Mouse (Mus musculus) left cerebral cortex, adult 9 months (tissue): ENCODE measurements around the gene Etv4.

Experiments
- DNase-seq, 2 experiments: peaks; one replicate each; pipeline ENCODE4 v3.0.0; 2022; ENCODE audit warnings: low spot score in 2 of 2

Etv4 gene

DNA sequence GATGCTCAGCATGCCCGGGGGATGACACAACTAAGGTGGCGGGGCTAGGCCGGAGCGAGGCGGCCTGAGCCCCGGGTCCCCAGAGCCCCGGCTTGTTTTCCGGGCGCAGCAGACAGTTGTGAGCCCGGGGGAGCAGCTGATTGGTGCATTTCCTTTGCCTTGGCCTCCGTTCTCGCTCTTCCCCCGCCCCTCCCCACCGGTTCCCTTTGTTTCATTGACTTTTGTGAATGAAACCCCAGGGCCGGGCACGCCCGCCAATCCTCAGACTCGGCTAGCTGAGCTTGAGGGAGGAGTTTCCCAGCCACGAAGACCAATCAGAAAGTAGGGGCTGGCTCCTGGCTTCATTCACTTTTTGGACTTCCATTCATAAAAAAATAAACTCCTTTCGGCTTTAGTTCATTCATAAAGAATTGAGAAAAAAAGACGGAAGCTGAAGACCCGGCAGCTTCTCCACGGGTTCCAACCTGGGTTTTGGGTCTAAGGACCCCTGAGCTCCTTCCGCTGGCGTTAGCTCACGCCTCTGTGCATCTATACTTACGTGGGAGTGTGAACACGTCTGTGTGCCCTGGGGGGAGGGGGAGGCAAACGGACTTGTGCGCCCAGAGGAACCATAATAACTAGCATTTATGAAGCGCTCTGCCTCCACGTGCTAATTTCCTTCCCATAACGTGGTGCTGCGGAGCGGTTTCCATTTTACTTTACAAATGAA, at the start of gene Etv4:
Etv4 (minus strand) TSS at position 229 of the 709 bp plus-strand sequence.
- DNase-seq = peak; percentile 80 to 89

DNA sequence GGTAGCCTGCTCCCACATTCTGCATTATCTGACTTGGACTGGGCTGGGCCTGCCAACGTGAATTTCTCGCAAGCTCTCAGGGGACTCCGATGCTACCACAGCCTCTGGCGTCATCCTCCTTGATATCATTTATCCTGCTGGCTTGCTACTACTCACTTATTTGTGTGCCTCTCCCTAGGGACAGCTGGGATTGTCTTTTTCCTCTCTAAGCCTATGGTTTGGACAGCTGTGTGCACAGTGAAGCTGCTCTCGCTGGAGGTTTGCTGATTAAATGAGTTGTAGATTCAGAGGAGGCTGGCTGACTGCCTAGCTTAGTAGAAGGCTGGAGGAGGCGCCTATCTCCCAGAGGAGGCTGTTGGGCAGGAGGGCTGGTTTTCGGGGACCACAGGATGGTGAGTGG, 46.8 kb upstream of the Etv4 start:
- DNase-seq = peak in 1 of 2 experiments; percentile 60

DNA sequence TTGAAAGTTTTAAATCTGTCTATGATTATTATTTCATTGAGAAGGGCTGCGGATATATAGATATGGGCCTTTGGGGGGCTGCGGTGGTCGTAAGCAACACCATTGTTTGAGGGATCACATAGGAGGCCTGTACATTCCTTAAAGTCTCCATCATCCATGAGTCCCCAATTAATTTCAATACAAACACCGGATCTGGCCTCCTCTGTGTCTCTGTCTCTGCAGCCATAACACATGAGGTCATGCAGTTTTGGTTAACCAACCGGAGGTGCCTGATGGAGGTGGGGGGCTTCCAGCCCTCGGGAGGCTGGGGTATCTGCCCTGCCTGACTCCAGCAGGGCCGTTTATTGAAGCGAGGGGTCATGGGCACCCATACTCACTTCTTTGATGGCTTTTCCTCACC, 45.4 kb upstream of the Etv4 start:
- no peak for DNase-seq

DNA sequence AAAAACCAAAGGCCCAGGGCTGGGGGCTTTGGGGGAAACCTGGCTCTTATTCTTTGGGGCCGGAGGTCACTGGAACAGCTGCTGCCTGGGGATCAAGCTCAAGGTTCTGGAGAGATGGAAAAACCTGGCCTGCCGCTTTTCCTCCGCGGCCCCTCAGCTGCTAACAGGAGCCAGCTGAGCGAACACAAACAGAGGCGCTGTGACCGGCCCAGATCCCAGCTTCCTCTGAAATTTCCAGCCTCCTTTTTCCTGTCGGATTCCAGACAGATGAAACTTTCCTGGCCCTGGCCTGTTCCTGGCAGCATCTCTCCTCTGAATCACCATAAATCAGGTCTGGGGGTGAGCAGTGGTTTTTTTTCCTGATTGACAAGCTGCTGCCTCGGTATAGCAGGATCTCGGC, 44.9 kb upstream of the Etv4 start:
- DNase-seq = no peak

DNA sequence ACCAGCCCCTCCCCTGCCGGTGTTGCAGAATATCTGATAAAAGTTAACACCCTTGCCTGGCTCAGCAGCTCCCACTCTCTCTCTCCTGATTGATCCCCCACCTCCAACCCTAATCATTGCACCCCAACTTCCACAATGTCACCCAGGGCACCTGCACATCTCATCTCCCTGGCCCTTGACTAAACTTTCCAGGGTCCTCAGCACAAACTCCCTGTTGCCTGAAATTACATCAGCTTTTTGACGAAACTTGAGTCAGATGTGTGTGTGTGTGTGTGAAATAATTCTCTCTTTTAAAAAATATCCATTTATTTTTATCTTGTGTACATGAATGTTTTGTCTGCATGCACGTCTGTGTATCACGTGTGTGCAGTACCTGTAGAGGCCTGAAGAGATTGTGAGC, 43.5 kb upstream of the Etv4 start:
- DNase-seq = no peak

DNA sequence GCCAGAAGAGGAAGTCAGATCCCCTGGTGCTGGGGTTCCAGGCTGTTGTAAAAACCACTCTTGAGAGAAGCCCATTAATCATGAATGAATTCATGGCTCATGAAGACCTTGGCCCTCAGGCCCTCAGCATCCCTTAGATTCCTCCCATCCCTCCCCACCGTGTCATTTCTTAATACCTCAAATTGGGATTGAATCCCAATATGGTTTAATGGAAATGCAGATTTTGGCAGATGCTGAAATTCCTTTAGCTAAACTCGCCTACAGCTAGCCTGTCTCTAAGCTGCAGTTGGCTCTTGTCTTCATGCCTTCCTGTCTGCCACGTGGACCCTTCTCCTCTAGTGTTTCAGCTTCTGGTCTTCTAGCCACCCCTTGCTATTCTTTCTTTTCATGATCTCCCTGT, 38.0 kb upstream of the Etv4 start:
- DNase-seq = no peak

DNA sequence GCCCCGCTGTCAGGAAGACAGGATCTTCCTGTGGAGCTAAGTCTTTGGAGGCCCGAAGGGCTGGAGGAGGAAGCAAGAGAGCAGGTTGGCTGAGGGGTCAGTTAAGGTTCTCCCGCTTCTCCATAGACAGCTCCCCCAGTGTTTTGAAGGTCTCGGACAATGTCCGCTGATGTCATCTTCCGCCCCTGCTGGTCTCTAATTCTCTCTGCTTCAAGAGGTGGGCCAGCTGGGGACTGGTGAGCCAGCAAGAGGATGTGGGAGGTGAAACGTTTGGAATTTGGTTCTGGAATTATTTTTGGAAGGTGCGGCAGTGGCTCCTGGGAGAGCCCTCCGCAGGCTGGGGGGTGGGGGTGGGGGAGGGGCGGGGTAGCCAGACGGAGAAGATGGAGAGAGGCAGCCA, 35.7 kb upstream of the Etv4 start:
- DNase-seq = no peak

DNA sequence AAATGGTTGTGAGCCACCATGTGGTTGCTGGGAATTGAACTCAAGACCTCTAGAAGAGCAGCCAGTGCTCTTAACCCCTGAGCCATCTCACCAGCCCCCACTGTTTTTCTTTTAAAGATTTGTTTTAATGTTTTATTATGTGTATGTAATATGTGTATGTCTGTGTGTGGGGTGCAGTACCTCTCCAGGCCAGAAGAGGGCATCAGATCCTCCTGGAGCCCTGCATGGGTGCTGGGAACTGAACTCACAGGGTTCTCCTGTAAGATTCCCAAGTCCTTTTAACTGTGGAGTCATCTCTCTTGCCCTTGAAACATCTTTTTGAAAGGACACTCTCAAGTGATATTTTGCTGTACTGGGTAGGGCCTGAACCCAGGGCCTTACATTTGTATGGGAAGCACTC, 34.7 kb upstream of the Etv4 start:
- DNase-seq = no peak

DNA sequence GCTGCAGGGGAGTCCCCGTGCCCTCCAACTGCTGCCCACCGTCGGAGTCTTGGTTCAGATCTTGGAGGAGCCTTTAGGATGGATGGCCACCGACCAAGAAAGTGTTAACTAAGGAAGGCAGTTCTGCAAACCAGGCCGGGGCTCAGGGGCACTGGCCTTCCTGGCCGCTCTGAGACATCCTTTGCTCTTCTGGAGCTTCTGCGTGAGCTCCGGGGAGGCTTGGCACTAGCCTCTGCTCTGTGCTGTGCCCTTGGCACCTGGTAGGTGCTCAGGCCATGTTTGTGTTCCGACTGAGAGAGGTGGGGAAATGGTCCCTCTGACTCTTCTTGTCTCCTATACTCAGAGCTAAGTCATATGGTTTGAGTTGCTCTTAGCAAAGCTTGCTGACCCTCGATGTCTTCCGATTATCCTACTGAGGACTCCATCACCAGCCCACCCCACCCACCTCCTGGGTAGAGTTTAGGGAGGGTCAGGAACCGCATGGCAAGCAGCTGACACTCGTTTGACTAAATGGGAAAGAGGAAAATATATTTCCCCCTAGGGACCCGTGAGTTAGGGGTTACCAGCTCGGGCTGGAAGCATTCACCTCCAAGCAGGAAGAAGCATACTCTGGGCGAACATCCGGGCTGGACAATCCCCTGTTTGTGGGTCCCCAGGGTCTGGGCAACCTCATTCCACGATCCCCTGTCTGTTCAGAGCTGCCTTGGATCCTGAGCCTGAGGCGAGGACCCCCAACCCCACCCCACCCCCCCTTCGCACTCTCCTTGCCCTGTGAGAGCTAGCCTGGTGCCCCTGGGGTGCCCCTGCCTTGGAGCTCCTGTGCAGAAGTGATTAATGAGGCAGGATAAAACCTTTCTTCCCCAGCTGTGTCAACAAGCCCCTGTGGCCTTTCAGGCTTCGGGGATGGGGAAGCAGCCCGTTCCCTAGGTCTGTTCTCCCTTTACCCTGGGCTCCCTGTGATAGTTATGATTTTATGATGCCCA, 30.2 kb upstream of the Etv4 start:
- no peak for DNase-seq

DNA sequence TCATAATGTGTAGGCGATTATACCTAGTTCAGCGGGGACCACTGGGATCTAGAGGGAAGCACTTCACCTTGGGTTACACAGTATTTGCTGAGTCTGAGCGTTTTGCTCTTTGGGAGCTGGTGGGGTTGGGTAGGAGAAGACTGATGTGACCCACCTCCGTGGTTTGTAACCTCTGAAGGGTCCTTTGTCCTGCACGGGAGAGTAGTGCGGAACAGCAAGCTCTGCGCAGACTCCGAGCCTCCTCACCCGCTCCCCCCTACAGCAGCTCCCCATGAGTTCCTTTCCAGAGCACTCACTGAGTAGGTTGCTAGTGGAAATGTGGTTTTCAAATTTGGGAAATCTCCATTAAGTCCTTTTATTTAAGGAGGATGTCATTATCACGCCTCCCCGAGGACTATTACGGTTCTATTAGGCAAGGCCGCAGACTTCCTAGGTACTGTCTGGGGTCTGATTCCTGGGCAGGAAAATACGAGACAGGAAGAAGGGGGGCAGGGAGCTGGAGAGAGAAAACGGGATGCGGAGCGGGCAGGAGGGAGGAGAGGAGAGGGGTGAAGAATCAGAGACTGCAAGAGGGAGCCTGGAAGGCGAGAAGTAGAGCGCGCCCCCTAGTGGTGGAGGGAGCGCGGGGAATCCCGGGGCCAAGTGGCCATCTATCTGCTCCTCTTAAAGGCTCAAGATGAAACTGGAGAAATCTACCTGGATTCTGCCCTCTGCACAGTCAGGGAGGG, 29.4 kb upstream of the Etv4 start:
- peak in 1 of 2 experiments; percentile 79 for DNase-seq

DNA sequence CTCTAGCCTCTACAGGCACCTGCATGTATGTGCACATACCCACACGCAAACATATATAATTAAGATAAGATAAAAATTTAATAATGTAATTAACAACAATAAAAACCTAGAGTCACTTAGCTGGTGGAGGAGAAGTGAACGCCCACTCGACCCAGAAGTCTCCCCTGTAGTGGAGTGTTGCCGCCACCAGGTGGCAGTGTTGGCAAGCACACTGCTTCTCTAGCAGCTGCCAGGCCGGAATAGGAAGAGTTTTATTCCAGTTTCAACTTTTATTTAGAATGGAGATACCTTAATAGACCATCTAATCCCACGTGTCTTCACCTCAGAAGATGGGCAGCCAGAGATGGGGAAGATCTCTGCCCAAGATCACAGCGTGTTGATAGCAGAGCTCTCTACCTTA, 28.1 kb upstream of the Etv4 start:
- peak; percentile 49 to 89 for DNase-seq

DNA sequence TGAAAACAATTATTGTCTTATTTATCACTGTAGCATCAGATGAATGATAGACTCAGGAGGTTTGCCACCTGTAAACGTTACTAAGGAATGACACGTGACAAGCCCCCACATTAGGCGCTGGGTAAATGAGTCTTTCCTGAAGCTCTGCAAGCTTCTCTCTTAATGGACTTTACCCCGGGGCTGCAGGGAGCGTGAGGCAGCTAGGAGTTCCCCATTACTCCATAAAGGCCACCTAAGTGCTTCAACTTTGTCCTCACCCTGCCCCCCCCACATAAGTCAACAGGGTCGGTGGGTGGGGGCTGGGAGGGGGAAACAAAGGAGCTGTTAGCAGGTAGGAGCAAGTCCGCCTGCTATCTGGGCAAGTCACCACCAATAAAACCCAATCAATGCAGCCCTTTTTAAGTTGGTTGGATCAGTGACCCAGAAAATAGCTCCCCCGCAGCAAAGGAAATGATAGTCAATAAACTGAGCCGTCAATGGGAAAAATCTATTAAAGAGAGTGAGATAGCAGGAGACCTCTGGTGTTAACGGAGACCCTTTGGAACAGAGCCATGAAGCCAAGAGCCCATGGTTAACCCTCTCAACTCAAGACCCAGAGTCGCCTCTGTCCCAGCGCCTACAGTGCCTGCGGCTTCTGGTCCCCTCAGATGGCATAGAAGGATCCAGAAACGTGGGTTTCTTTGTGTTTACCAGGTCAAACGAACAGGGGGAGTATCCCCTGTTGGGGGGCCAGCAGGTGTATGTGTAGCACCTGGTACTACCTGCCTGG, 24.1 kb upstream of the Etv4 start:
- no peak for DNase-seq

DNA sequence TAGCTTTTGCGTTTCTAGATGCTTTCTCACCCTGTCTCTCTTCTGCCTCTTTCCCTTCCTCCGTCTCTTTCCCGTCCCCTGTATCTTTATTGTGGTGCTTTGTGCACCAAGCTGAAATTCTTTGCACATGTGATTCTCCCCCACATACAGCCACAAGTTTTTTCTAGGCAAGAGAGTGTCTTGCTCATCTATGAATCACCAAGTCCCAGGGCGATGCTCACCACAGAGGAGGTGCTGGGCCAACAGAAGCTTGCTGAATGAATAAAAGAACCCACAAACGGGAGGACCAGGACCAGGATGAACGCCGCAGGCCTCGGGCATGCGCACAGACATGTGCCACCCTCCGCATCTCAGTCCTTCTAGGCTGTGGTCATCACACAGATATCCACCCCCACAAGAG, 22.1 kb upstream of the Etv4 start:
- DNase-seq = peak in 1 of 2 experiments; percentile 57

DNA sequence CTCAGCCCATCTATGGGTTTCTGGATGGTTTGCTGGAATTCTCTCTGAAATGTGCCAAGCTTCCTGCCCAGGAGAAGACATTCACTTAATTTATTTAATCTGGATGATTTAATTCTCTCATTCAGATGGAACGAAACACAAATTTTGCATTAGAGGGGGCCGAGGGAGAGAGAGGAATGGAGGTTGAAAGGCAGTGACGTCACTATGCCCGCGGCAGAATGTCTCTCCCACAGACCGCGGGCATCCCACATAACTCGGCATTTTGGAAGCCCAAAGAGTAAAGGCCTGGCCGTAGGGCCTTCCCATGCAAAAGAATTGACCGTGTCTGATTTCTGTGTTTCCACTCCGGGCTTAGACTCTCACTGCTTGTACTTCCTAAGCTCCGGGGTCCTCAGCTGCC, 21.6 kb upstream of the Etv4 start:
- no peak for DNase-seq

DNA sequence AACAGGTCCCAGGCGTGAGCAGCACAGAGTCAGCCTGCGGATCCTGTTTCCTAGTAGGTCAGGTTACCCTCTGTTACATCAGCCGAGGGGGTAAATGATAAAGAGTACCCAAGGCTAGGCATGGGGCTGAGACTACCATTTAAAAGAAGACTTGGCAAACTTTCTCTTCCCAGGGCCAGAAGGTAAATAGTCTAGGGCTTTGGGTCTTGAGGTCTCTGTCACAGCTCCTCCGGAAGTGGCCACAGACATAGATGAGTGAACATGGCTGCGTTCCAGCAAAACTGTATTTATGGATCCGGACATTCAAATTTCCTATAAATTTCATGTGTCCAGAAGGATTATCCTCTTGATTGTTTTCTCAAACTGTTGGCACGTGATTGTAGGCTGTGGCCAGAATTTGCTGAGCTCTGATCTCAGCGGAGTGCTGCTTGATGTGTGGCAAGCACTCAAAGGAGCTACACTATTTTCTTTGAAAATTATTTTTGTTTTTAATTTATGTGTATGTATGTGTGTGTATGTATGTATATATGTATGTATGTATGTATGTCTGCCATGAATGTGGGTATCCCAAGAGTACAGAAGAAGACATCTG, 20.0 kb upstream of the Etv4 start:
- DNase-seq = no peak

DNA sequence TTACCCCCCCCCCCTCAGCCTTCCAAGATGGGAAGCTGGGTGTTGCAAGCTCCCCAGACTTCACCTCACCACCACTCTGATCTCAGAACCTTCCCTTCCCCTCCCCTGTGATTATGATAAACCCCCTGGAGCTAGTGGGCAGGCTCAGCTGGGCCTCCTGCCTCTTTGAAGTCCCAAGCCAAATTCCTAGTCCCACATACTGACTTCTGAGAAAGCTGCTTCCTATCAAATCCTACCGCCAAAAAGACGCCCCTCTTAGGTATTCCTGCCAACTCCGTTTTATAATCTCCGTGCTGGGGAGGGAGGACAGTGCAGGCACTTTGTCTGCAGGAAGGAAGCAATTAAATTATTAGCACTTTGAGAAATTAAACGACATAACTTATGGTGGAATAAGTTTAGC, 16.2 kb upstream of the Etv4 start:
- no peak for DNase-seq

DNA sequence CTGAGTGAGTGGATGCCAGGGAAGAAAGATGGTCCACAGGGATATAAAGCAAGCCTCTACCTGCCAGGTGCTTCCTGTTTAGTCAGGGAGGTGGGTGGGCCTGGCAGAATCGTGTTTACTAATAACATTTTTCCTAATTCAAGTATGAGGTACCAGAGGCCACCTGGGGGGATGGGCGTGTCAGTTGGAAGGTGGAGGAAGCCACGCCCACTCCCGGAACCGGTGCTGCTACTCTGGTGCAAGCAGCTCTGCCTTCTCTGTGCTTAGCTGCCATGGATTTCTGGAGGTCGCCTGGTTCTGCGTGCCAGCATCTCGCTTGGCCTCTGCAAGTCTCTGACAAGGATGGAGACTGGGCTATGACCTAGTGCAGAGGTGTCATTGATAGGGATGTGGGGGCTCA, 12.9 kb upstream of the Etv4 start:
- no peak for DNase-seq

DNA sequence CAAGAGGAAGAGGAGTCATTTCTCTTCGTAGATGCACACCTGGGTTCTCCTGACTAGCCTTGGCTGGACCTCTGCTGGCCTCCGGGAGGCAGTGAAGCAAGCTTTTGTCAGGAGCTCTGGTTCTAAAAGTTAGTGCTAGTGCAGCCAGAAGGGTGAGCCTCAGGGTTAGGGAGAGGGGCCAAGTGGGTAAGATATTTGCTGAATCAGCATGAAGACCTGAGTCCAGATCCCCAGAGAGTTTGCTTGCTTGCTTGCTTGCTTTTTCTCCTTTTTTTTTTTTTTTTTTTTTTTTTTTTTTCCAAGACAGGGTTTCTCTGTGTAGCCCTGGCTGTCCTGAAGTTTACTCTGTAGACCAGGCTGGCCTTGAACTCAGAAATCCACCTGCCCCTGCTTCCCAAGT, 12.2 kb upstream of the Etv4 start:
- no peak for DNase-seq

DNA sequence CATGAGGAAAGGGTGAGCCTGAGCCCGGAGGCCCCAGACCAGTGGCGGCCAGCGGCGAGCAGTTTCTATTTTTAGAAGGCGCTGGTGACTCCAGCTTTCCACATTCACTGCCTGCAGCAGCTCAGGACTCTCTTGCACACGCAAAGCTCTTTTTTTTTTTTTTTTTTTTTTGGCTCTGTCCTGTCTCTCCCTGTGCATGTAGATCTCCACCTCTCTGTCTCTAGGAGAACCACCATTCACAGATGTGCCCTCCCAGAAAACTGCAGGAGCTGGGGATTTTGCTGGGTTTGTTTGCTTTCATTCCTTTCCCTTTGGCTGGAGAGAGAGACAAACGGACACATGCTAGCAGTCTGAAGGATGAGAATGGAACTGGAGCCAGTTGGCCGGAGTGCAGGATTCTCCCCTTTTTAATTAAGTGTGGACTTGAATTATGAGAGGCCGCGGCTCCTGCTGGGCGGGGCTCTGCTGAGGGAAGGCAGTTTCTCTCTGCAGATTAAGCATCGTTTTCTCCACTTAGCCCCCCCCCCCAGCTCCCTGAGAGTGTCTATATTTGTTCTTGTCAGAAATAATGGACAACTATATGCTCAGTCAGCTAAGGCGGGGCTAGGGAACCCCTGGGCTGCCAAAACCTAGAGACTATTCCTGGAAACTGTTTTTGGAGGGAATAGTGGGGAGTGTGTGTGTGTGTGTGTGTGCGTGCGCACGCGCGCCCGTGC, 5.8 kb upstream of the Etv4 start:
- no peak for DNase-seq

DNA sequence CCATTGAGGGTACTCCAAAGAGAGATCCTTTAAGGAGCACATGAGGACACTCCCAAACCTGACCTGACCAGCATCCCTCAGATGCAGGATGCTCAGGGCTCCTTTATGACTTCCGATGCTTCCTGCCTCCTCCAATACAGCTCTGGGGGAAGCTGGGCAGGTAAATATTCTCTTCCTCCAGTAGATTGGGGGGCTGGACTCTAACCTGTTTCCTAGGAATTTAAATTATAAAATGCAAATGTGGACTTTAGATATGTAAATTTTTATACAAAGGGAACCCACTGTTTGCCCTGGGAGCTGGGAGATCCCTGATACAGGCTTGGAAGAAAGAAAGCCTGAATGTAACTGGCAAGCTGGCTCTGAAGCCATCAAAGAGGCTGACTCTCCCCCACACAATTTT, 2.3 kb upstream of the Etv4 start:
- no peak for DNase-seq

DNA sequence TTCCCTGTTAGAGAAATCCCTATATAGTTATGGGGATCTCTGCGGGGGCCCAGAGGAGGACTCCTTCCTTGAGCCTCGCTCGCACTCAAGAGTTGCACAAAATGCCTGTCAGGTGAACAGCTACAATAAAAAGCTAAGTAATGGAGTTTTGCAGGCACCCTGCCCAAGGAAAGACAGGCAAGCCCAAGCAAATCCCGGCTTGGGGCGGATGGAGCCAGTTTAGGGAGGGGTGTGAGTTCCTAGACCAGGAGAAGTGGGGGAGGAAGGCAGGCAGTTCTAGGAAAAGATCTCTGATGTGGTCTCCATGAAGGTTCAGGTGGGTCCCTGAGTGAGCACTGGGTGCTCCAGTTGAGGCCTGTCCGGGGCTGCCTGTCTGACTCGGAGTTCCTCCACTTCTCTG, 1.5 kb upstream of the Etv4 start:
- no peak for DNase-seq
